Mouse (Mus musculus) left cerebral cortex, postnatal 25 days (tissue): ENCODE measurements around the gene Dnaaf3. TPM values are rescaled to one million over a fixed set of nuclear protein-coding genes. Genes with fewer than 3 reads are reported as not detected.
"Not testable (repeated sequence)": the region's sequence is repeated elsewhere in the genome, so short reads cannot be mapped to it uniquely, and the experiment has no call there.

ENCODE experiments used
- DNase-seq, 2 experiments: peaks; one replicate each; pipeline ENCODE4 v3.0.0; 2022; ENCODE audit warnings: low spot score in 2 of 2, mixed read lengths in 1 of 2
- intact Hi-C: fragments of 180-260 bp; cut with DNase I; formaldehyde crosslinking; loops from one replicate; pipeline ENCODE4 v1.15.1; 2025
- total RNA-seq, 2 experiments: library from RNA; stranded (reverse); gene quantifications; 2 replicates each; pipeline ENCODE4 v1.2.3; 2021

Dnaaf3 gene
- total RNA-seq, result under 1 TPM; 0.23 to 0.46 TPM

- intact Hi-C loops, result no loop called here
Observed at GRCm38 (mm10) chr7:4532005-4532729, at the start of gene Dnaaf3. Dnaaf3 (minus strand) TSS chr7:4532453.

GRCm38 (mm10) chr7:4581481-4581880, 49.2 kb upstream of the Dnaaf3 start:
- DNase-seq, intact Hi-C loops: not testable (repeated sequence)

More at GRCm38 (mm10) chr7:4532005-4532729, at the start of gene Dnaaf3:
- DNase-seq, result no peak

- intact Hi-C loops, DNase-seq: not testable (repeated sequence)
Observed at GRCm38 (mm10) chr7:4572361-4572760, 40.1 kb upstream of the Dnaaf3 start.

- intact Hi-C loops, result no loop called here
Observed at GRCm38 (mm10) chr7:4562660-4563059, 30.4 kb upstream of the Dnaaf3 start.

GRCm38 (mm10) chr7:4557167-4557560, 24.9 kb upstream of the Dnaaf3 start:
- DNase-seq, result no peak
- intact Hi-C loops, result loop anchor here (2.0 to 5.0 kb wide), 2 partner anchors 65 to 250 kb away; no protein-coding TSS in a partner anchor

More at GRCm38 (mm10) chr7:4562660-4563059, 30.4 kb upstream of the Dnaaf3 start:
- DNase-seq, result no peak

- intact Hi-C loops, result loop anchor here (2.0 to 5.0 kb wide), 2 partner anchors 66 to 250 kb away; no protein-coding TSS in a partner anchor
- DNase-seq, result peak; percentile 83 to 91
Observed at GRCm38 (mm10) chr7:4556256-4557166, 24.3 kb upstream of the Dnaaf3 start.

GRCm38 (mm10) chr7:4547221-4547641, 15.0 kb upstream of the Dnaaf3 start, which contains the start of gene Syt5:
Syt5 (minus strand) TSS chr7:4547541.
- intact Hi-C loops, result loop anchor here (5.0 kb wide), 1 partner anchor 265 kb away; the partner anchor contains the start of gene Ube2s
- peak; percentile 74 to 79 for DNase-seq

- DNase-seq, result peak; percentile 97 to 98
Observed at GRCm38 (mm10) chr7:4546591-4547131, 14.4 kb upstream of the Dnaaf3 start.

GRCm38 (mm10) chr7:4546050-4546449, 13.8 kb upstream of the Dnaaf3 start:
- intact Hi-C loops, result loop anchor here (5.0 kb wide), 1 partner anchor 266 kb away; the partner anchor contains the start of gene Ube2s
- peak; percentile 18 to 33 for DNase-seq

More at GRCm38 (mm10) chr7:4546591-4547131, 14.4 kb upstream of the Dnaaf3 start:
- intact Hi-C loops, result loop anchor here (5.0 kb wide), 1 partner anchor 266 kb away; the partner anchor contains the start of gene Ube2s

- DNase-seq, result no peak
- intact Hi-C loops, result no loop called here
Observed at GRCm38 (mm10) chr7:4542013-4542412, 9.8 kb upstream of the Dnaaf3 start.

GRCm38 (mm10) chr7:4541344-4541743, 9.1 kb upstream of the Dnaaf3 start:
- intact Hi-C loops, result no loop called here
- no peak for DNase-seq

GRCm38 (mm10) chr7:4539019-4539418, 6.8 kb upstream of the Dnaaf3 start:
- DNase-seq, result no peak
- intact Hi-C loops, result no loop called here

- no peak for DNase-seq
- intact Hi-C loops, result no loop called here
Observed at GRCm38 (mm10) chr7:4537181-4537580, 4.9 kb upstream of the Dnaaf3 start.

GRCm38 (mm10) chr7:4536369-4536768, 4.1 kb upstream of the Dnaaf3 start:
- intact Hi-C loops, result no loop called here
- no peak for DNase-seq

GRCm38 (mm10) chr7:4530166-4530565, 2.1 kb downstream of the Dnaaf3 start:
- DNase-seq, intact Hi-C loops: not testable (repeated sequence)

- intact Hi-C loops, result loop anchor here (2.0 kb wide), 1 partner anchor 16 kb away; no protein-coding TSS in a partner anchor
- no peak for DNase-seq
Observed at GRCm38 (mm10) chr7:4527302-4527689, 5.0 kb downstream of the Dnaaf3 start.

GRCm38 (mm10) chr7:4526341-4527301, 5.6 kb downstream of the Dnaaf3 start:
- intact Hi-C loops, result loop anchor here (2.0 kb wide), 1 partner anchor 16 kb away; no protein-coding TSS in a partner anchor
- DNase-seq, result peak; percentile 69 to 78

- intact Hi-C loops, result loop anchor here (2.0 kb wide), 2 partner anchors 46 to 94 kb away; no protein-coding TSS in a partner anchor
- DNase-seq, result peak; percentile 31 to 56
Observed at GRCm38 (mm10) chr7:4524212-4524922, 7.9 kb downstream of the Dnaaf3 start, which contains the start of gene Tnni3. Tnni3 (minus strand) TSS chr7:4524229.
